Mouse (Mus musculus) gastrocnemius, adult 8-10 months (tissue): ENCODE results near the gene Comtd1. TPM values are rescaled to one million over a fixed set of nuclear protein-coding genes. Genes with fewer than 3 reads are reported as not detected.

Experiments
- DNase-seq, 2 experiments: peaks; one replicate each; pipeline ENCODE4 v3.0.0; 2022; ENCODE audit warnings: low spot score in 2 of 2
- total RNA-seq, 4 experiments: library from RNA; stranded (reverse); gene quantifications; 2 replicates each; pipeline ENCODE4 v1.2.4; 2022

Gene Comtd1
- total RNA-seq, 4 experiments from 2014 or later: 6.5 to 11.5 (median 9.7) TPM

DNA sequence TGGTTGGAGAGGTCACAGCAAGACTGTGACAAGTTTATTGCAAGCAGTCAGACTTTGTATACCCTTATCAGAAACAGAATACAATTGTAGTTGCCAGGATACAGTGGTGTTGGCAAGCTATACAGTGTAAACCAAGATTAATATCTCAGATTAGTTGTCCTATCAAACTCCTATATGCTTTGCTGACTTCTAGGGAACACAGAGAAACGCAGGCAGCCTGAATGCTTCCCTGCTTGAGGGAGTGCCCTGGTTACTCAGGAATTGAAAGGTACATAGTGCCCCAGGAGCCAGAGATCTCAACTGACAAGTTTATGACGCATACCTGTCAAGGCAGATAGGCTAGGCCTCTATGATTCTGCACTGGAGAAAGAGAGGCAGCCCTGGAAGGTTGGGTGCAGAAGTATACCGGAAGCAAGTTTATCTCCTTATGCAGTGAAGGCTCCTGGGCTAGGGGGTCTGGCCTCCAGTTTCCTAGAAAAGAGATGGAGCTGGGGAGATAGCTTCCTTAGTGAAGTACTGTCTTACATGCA, 42.1 kb downstream of the Comtd1 start:
- no peak for DNase-seq

DNA sequence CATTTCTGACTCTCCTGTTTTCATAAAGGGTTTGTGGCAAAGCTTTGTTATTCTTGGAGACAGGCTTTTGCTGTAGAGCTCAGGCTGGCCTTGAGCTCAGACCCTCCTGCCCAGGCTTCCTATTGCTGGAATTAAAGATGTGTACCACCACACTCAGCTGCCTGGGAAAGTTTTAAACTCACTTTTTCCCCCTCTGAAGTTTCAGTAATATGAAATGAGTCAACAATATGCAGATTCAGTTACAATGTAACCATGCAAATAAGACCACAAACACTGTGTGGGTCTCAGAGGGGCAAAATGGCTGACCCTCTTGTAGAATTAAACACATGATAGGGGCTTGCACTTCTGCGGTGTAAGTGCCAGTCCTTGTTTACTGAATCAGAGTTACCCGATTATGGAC, 42.6 kb downstream of the Comtd1 start:
- no peak for DNase-seq

DNA sequence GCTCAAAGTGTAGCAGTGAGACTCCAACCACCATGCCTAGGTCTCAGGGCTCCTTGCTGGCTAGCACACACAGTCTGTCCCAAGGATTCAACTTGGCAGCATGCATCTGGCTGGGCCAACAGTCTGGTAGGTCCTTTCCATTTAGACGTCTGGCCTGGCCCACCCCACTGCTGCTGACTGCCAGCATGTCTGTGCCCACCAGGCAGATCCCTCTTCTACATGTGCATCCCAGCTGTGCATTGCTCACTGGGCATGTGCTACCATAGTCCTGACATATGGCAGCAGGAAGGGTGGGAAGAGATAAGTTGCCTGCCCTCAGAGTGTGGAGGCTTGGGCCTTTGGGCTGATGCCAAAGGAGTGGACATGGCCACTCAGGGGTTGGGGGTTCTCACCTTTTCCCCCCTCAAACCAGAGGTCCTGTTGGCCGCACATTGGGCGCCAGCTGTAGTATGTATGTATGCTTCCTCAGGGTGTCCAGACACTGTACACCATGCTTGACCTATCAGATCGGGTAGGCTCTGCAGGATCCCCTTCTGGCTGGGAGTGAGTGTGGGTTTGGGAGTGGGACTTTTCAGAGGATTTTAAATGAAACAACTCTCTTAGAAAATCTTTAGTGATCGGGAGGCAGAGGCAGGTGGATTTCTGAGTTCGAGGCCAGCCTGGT, 46.1 kb downstream of the Comtd1 start:
- DNase-seq: no peak

DNA sequence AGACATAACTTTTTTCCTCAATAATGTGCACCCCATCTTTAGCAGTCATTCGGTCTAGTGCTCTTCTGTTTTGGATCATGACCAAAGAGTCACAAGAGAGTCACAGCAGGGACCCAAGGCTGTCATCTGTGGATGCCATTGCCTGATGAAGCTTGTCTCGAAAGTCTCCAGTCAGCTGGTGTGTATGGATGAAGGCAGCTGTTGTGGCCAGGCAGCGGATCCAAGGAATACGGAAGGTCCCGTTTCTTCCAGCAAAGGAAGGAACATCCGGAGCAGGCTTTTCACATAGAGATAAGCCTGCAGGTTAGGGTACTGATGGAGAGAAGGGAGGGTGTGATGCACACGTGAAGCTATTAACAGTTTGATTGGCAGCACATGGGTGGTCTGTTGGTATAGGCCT, 47.2 kb downstream of the Comtd1 start:
- DNase-seq: no peak

DNA sequence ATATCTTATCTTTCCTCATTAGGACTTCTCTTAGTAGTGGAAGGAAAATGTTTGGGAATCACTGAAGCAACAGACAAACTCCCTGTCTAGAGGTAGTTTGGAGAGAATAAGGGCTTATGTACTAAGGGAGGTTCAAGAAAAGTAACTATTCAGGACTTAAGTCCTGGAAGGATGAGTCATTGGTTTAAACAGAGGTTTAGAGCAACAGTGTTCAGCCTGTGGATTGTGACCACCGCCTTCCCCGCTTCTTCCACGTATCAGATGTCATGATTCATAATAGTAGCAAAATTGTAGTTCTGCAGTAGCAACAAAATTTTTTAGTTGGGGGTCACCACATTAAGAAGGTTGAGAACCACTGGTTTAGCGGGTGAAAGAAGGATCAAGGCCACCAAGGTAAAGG, 48.1 kb downstream of the Comtd1 start:
- no peak for DNase-seq

Other genes starting within 250 kb of the Comtd1 start
- 10 to 100 TPM; 23.7 to 47.1 (median 35.0) TPM for gene Dupd1, start 134.4 kb downstream of the Comtd1 start, total RNA-seq
- 10 to 100 TPM; 67.9 to 82.1 (median 78.9) TPM for gene Samd8, start 98.4 kb downstream of the Comtd1 start, total RNA-seq
- gene Dusp13, start 97.8 kb downstream of the Comtd1 start, total RNA-seq: 100 to 1,000 TPM; 220 to 268 (median 238) TPM
- gene Vdac2, start 23.7 kb downstream of the Comtd1 start, total RNA-seq: 100 to 1,000 TPM; 328 to 342 (median 331) TPM
- gene Zfp503, start 140.6 kb upstream of the Comtd1 start, total RNA-seq: 10 to 100 TPM in 2 of 4 experiments, 1 to 10 TPM in 2; 5.8 to 17.2 (median 10.4) TPM
- 1 to 10 TPM; 2.2 to 3.2 (median 2.6) TPM for gene Lrmda, start 170.7 kb upstream of the Comtd1 start, total RNA-seq